Mouse (Mus musculus) left cerebral cortex, adult 8-10 months (tissue): Measurements from ENCODE around the gene Gm281. TPM values are rescaled to one million over a fixed set of nuclear protein-coding genes. Genes with fewer than 3 reads are reported as not detected.

Experiments
- DNase-seq, 2 experiments: peaks; one replicate each; pipeline ENCODE4 v3.0.0; 2022; ENCODE audit warnings: low spot score in 2 of 2
- microRNA-seq, 2 experiments: library from miRNA; unstranded; fragments of <30 nt; microRNA quantifications; one replicate each; pipeline ENCODE4 v1.2.0; 2022
- total RNA-seq, 4 experiments: library from RNA; stranded (reverse); gene quantifications; 2 replicates each; pipeline ENCODE4 v1.2.4; 2022

The Gm281 gene
- total RNA-seq, 4 experiments from 2014 or later: not detected

DNA sequence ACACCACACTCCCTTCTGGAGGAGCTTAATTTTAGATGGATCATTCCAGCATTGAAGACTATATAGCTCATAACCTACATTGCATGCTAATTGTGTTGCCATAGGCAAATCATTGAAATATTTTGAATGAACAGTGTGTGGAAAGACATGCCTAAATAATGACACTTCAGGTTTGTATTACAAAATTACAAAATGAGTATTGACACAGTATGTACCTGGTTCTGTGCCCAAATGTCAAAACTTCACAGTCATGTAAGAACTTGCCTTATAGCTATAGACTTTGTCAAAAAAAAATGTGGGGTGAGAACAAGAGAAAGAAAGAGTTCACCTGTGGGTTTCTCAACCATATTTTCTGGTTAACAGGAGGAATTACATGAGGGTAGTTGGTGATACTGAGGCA, 52.9 kb downstream of the Gm281 start:
- no peak for DNase-seq

- no peak for DNase-seq
Measured at GRCm38 (mm10) chr14:13812801-13813479, 101.3 kb downstream of the Gm281 start.

- DNase-seq: no peak
Measured at GRCm38 (mm10) chr14:13790446-13790845, 123.8 kb downstream of the Gm281 start.

GRCm38 (mm10) chr14:13790001-13790400, 124.3 kb downstream of the Gm281 start:
- DNase-seq: no peak

- DNase-seq: no peak
Measured at GRCm38 (mm10) chr14:13782970-13783369, 131.3 kb downstream of the Gm281 start.

DNA sequence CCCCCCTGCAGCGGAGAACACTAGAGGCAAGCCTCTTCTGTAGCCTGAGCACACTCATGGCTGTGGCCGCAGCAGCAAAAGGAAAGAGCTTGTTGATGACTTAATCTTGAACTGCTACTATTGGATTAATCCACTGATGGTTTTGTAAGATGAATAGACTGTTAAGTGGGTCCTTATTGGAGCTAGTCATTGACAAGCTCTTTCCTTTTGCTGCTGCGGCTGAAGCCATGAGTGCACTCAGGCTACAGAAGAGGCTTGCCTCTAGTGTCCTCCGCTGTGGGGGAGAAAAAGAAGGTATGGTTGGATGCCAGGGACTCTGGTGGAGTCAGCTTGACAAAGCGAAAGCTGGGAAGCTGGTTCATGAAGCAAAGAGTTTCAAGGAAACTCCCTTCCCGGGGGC, 135.9 kb downstream of the Gm281 start:
- no peak for DNase-seq

DNA sequence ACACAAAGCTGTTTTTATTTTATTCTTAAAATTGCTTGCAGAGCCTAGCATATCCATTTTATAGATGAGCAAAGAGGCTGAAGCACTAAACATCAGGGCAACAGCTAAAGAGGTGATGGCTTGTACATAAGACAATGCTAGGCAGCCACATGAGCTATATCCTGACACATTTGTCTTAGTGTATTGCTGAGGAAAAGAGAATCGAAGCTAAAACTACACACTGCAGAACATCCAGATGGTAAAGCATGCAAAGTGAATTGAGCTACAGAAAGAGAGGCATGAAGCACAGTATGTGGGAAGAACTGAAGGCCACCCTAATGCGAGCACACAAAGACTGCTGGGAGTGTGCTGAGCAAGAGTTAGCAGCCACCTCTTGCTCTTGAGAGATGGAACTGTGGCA, 143.1 kb downstream of the Gm281 start:
- DNase-seq: no peak

DNA sequence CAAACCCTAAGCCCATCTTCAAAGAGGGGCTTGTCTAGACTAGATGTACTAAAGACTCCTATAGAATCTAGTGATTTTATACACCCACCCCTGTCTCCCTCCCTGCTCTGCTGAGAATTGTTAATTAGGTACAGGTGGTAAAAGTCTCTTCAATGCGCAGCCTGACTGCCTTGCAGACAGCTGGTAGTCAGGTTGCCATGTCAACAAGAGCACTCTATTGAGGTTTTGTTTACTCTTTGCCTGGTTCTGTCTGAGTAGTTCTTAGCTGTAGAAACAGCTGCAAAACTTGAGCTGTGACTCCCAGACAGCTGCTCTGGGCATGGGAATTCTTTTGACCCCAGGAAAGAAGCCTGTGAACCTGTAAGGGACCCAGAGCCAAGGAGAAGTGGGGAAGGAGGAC, 143.6 kb downstream of the Gm281 start:
- DNase-seq: peak in 1 of 2 experiments; percentile 31

Small RNAs within 50 kb of the gene (microRNA-seq; reads per million reads assigned to microRNA genes)
- 0 reads per million in 2 experiments for gene Gm27506

Other genes with a start within 250 kb of the Gm281 start
- under 1 TPM in 2 of 4 experiments, not detected in 2; 0.42 to 0.50 TPM for gene Sntn, start 243.6 kb downstream of the Gm281 start, total RNA-seq
- 10 to 100 TPM; 25.6 to 29.9 (median 28.8) TPM for gene Atxn7, start 47.0 kb upstream of the Gm281 start, total RNA-seq
- 10 to 100 TPM; 81.7 to 95.6 (median 93.9) TPM for gene Thoc7, start 47.4 kb upstream of the Gm281 start, total RNA-seq
- gene Psmd6, start 206.5 kb upstream of the Gm281 start, total RNA-seq: 100 to 1,000 TPM in 3 of 4 experiments, 10 to 100 TPM in 1; 99.6 to 113 (median 101) TPM